Mouse (Mus musculus): ENCODE measurements at regions not wholly inside any gene's neighbourhood (a gene's known extent, or its start where the extent isn't known, plus 50 kb on each side); places are given as distances from the start of the nearest gene placed in this dataset.
A peak's percentile ranks its signal among the peaks of the same experiment; 100 is the strongest.

GRCm38 (mm10) chr4:87682783-87683182 lies 350.4 kb downstream of the Mllt3 start:
- H3K36me3 ChIP-seq (ENCODE audit: control insufficient read depth, insufficient read depth, low read length) = no peaks in the 10 kb centered on the region
- H3K4me1 ChIP-seq (ENCODE audit: control insufficient read depth, insufficient read depth, low read length) = no peaks in the 10 kb centered on the region
- 88% methylated on average over 2 of the region's 2 CpGs for WGBS
- DNase-seq (ENCODE audit: low spot score) (no peak), ATAC-seq (no peak)
- no peak overlapping the region for H3K9ac ChIP-seq (ENCODE audit: low read length)
- no peak overlapping the region for H3K4me3 ChIP-seq (ENCODE audit: low read depth, low read length)
- H3K27ac ChIP-seq (ENCODE audit: low read depth, low read length) = no peak overlapping the region
- H3K9me3 ChIP-seq (replicated peaks; ENCODE audit: control insufficient read depth, low read length) = no peaks in the 10 kb centered on the region
- H3K4me2 ChIP-seq (ENCODE audit: low read length) = no peak overlapping the region
- no peaks in the 10 kb centered on the region for H3K27me3 ChIP-seq (replicated peaks; ENCODE audit: control insufficient read depth, insufficient read depth, low read length)

- Histone ChIP-seq H3K9ac (ENCODE audit: low read length) (no peak overlapping the region), H3K4me1 (ENCODE audit: control insufficient read depth, insufficient read depth, low read length) (no peaks in the 10 kb centered on the region; the same call in 1 of the 2 replicates), H3K4me2 (ENCODE audit: low read length) (no peak overlapping the region), H3K4me3 (ENCODE audit: low read depth, low read length) (no peak overlapping the region), H3K27me3 (replicated peaks; ENCODE audit: control insufficient read depth, insufficient read depth, low read length) (no peaks in the 10 kb centered on the region), H3K9me3 (replicated peaks; ENCODE audit: control insufficient read depth, low read length) (no peaks in the 10 kb centered on the region), H3K36me3 (ENCODE audit: control insufficient read depth, insufficient read depth, low read length) (no peaks in the 10 kb centered on the region), H3K27ac (ENCODE audit: low read depth, low read length) (no peak overlapping the region)
- DNase-seq (ENCODE audit: low spot score) (no peak), ATAC-seq (no peak)
- 75% methylated on average over 3 of the region's 3 CpGs for WGBS
These were observed 362.1 kb downstream of the Mllt3 start for GRCm38 (mm10) chr4:87671101-87671500.

- Histone ChIP-seq H3K27ac (ENCODE audit: low read depth, low read length) (no peak overlapping the region), H3K27me3 (replicated peaks; ENCODE audit: control insufficient read depth, insufficient read depth, low read length) (no peaks in the 10 kb centered on the region), H3K9ac (ENCODE audit: low read length) (no peak overlapping the region), H3K4me3 (ENCODE audit: low read depth, low read length) (no peak overlapping the region), H3K4me1 (ENCODE audit: control insufficient read depth, insufficient read depth, low read length) (no peaks in the 10 kb centered on the region; the same call in 1 of the 2 replicates), H3K4me2 (ENCODE audit: low read length) (no peak overlapping the region), H3K9me3 (replicated peaks; ENCODE audit: control insufficient read depth, low read length) (no peaks in the 10 kb centered on the region), H3K36me3 (ENCODE audit: control insufficient read depth, insufficient read depth, low read length) (no peaks in the 10 kb centered on the region)
- DNase-seq (ENCODE audit: low spot score) (no peak), ATAC-seq (no peak)
- 90% methylated on average over 2 of the region's 2 CpGs for WGBS
These were observed 363.0 kb downstream of the Mllt3 start for GRCm38 (mm10) chr4:87670167-87670566.

GRCm38 (mm10) chr4:87669480-87669879 lies 363.7 kb downstream of the Mllt3 start:
- Histone ChIP-seq H3K4me2 (ENCODE audit: low read length) (no peak overlapping the region), H3K9me3 (replicated peaks; ENCODE audit: control insufficient read depth, low read length) (no peaks in the 10 kb centered on the region), H3K9ac (ENCODE audit: low read length) (no peak overlapping the region), H3K36me3 (ENCODE audit: control insufficient read depth, insufficient read depth, low read length) (no peaks in the 10 kb centered on the region), H3K4me3 (ENCODE audit: low read depth, low read length) (no peak overlapping the region), H3K27me3 (replicated peaks; ENCODE audit: control insufficient read depth, insufficient read depth, low read length) (no peaks in the 10 kb centered on the region), H3K4me1 (ENCODE audit: control insufficient read depth, insufficient read depth, low read length) (no peaks in the 10 kb centered on the region; the same call in 1 of the 2 replicates), H3K27ac (ENCODE audit: low read depth, low read length) (no peak overlapping the region)
- ATAC-seq (no peak), DNase-seq (ENCODE audit: low spot score) (no peak)
- WGBS = 90% methylated on average over 1 of the region's 1 CpGs

GRCm38 (mm10) chr4:87668314-87668713 lies 364.9 kb downstream of the Mllt3 start:
- Histone ChIP-seq H3K4me3 (ENCODE audit: low read depth, low read length) (no peak overlapping the region), H3K4me2 (ENCODE audit: low read length) (no peak overlapping the region), H3K36me3 (ENCODE audit: control insufficient read depth, insufficient read depth, low read length) (no peaks in the 10 kb centered on the region), H3K27ac (ENCODE audit: low read depth, low read length) (peak overlapping the region; percentile 34; the same call in 1 of the 2 replicates), H3K9ac (ENCODE audit: low read length) (no peak overlapping the region), H3K27me3 (replicated peaks; ENCODE audit: control insufficient read depth, insufficient read depth, low read length) (no peaks in the 10 kb centered on the region), H3K4me1 (ENCODE audit: control insufficient read depth, insufficient read depth, low read length) (no peaks in the 10 kb centered on the region; the same call in 1 of the 2 replicates), H3K9me3 (replicated peaks; ENCODE audit: control insufficient read depth, low read length) (no peaks in the 10 kb centered on the region)
- DNase-seq (ENCODE audit: low spot score) (peak; percentile 73), ATAC-seq (peak; percentile 46; the same call in 1 of the 2 replicates)
- WGBS = 60% methylated on average over 3 of the region's 3 CpGs

- no peak overlapping the region for H3K4me3 ChIP-seq (ENCODE audit: low read depth, low read length)
- H3K36me3 ChIP-seq (ENCODE audit: control insufficient read depth, insufficient read depth, low read length) = no peaks in the 10 kb centered on the region
- peak; percentile 67; the same call in 1 of the 2 replicates for ATAC-seq
- H3K4me1 ChIP-seq (ENCODE audit: control insufficient read depth, insufficient read depth, low read length) = no peaks in the 10 kb centered on the region; the same call in 1 of the 2 replicates
- no peaks in the 10 kb centered on the region for H3K9me3 ChIP-seq (replicated peaks; ENCODE audit: control insufficient read depth, low read length)
- WGBS = 68% methylated on average over 5 of the region's 5 CpGs
- H3K4me2 ChIP-seq (ENCODE audit: low read length) = no peak overlapping the region
- no peaks in the 10 kb centered on the region for H3K27me3 ChIP-seq (replicated peaks; ENCODE audit: control insufficient read depth, insufficient read depth, low read length)
- peak overlapping the region; percentile 34; the same call in 1 of the 2 replicates for H3K27ac ChIP-seq (ENCODE audit: low read depth, low read length)
- DNase-seq (ENCODE audit: low spot score) = peak; percentile 46
- no peak overlapping the region for H3K9ac ChIP-seq (ENCODE audit: low read length)
These were observed 365.5 kb downstream of the Mllt3 start for GRCm38 (mm10) chr4:87667556-87668154.

GRCm38 (mm10) chr4:87665149-87665548 lies 368.0 kb downstream of the Mllt3 start:
- Histone ChIP-seq H3K36me3 (ENCODE audit: control insufficient read depth, insufficient read depth, low read length) (no peaks in the 10 kb centered on the region), H3K4me1 (ENCODE audit: control insufficient read depth, insufficient read depth, low read length) (no peaks in the 10 kb centered on the region; the same call in 1 of the 2 replicates), H3K9ac (ENCODE audit: low read length) (no peak overlapping the region), H3K27me3 (replicated peaks; ENCODE audit: control insufficient read depth, insufficient read depth, low read length) (no peaks in the 10 kb centered on the region), H3K27ac (ENCODE audit: low read depth, low read length) (no peak overlapping the region), H3K9me3 (replicated peaks; ENCODE audit: control insufficient read depth, low read length) (no peaks in the 10 kb centered on the region), H3K4me3 (ENCODE audit: low read depth, low read length) (no peak overlapping the region), H3K4me2 (ENCODE audit: low read length) (no peak overlapping the region)
- DNase-seq (ENCODE audit: low spot score) (no peak), ATAC-seq (no peak)
- WGBS = 87% methylated on average over 6 of the region's 6 CpGs

- Histone ChIP-seq H3K9ac (ENCODE audit: low read length) (no peak overlapping the region), H3K27ac (ENCODE audit: low read depth, low read length) (no peak overlapping the region), H3K27me3 (replicated peaks; ENCODE audit: control insufficient read depth, insufficient read depth, low read length) (no peaks in the 10 kb centered on the region), H3K4me2 (ENCODE audit: low read length) (no peak overlapping the region), H3K9me3 (replicated peaks; ENCODE audit: control insufficient read depth, low read length) (no peaks in the 10 kb centered on the region), H3K36me3 (ENCODE audit: control insufficient read depth, insufficient read depth, low read length) (no peaks in the 10 kb centered on the region), H3K4me1 (ENCODE audit: control insufficient read depth, insufficient read depth, low read length) (peaks cover 3% of the 10 kb centered on the region; the same call in 1 of the 2 replicates), H3K4me3 (ENCODE audit: low read depth, low read length) (no peak overlapping the region)
- ATAC-seq (no peak), DNase-seq (ENCODE audit: low spot score) (no peak)
- whole genome bisulfite sequencing = 79% methylated on average over 2 of the region's 2 CpGs
These were observed 370.3 kb downstream of the Mllt3 start for GRCm38 (mm10) chr4:87662876-87663275.

GRCm38 (mm10) chr4:87658316-87658715 lies 374.8 kb downstream of the Mllt3 start:
- Histone ChIP-seq H3K9me3 (replicated peaks; ENCODE audit: control insufficient read depth, low read length) (no peaks in the 10 kb centered on the region), H3K4me1 (ENCODE audit: control insufficient read depth, insufficient read depth, low read length) (peaks cover 6% of the 10 kb centered on the region), H3K27me3 (replicated peaks; ENCODE audit: control insufficient read depth, insufficient read depth, low read length) (no peaks in the 10 kb centered on the region), H3K36me3 (ENCODE audit: control insufficient read depth, insufficient read depth, low read length) (no peaks in the 10 kb centered on the region), H3K27ac (ENCODE audit: low read depth, low read length) (no peak overlapping the region), H3K4me2 (ENCODE audit: low read length) (no peak overlapping the region), H3K9ac (ENCODE audit: low read length) (no peak overlapping the region), H3K4me3 (ENCODE audit: low read depth, low read length) (no peak overlapping the region)
- DNase-seq (ENCODE audit: low spot score) (no peak), ATAC-seq (no peak)
- WGBS = 21% methylated on average over 4 of the region's 4 CpGs

Data from forebrain, embryonic 14.5 days (tissue).